In the genomic region with DNA sequence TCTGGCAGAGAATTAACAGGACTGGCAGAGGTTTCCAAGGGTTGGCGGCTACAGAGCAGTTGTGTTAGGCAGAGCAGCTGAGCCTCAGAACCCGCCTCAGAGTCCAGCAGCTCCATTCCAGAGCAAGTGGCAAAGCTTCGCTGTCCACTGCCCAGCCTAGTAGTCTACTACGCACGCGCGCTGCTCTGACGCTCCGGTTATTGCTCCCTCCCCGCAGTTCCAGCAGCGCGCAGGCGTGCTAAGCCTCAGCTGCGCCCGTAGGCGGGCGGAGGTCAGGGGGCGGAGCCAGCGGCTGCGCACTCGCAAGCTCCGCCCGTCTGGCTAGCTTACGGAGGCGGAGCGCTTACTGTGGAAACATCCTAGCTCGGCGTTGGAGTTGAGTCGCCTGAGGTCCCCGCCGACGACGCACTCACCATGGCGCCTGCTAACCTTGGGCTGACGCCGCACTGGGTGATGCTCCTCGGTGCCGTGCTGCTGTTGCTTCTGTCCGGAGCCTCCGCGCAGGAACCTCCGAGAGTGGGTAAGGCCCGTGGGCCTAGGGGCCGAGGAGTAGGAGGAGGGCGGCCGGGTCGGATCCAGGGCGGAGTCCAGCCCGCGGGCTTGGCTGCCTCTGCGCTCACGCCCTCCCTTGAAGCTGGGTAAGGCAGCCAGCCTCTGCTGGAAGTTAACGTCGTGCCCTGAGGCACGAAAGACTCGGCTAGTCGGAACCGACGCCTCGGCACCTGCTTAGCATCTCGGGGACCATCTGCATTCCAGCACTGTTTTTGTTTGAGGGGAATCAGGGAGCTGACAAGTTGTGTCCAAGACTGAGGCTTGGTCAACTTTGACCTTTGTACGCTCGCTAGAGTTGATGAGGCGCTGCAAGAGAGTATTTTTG, we compare ENCODE assay signal across 8 mouse cellular contexts. TPM values are rescaled to one million over a fixed set of nuclear protein-coding genes. Genes with fewer than 3 reads are reported as not detected.
DNase-seq lines count a peak whose midpoint lies in the region; ATAC-seq and TF ChIP-seq lines count a peak whose summit lies in the region.

A gene (plus strand): TSS at position 313 of the 877 bp plus-strand sequence.

- under 1% methylated on average over 64 of the region's 64 CpGs for WGBS in hindbrain, embryonic 13.5 days

- no peak for TF ChIP-seq CTCF in Patski (IDR thresholded peaks at IDR 0.05)

- POLR2A ChIA-PET in Patski (lab: Charles Lee) = interaction anchor here (1.1 to 2.5 kb wide), 5 partner anchors 9 to 67 kb away, joined by 3 to 8 read pairs (median 4); no protein-coding TSS in a partner anchor

- ATAC-seq in Patski = peak; percentile 91
- ATAC-seq in hindbrain, embryonic 13.5 days (ENCODE audit: low FRiP score) = peak; percentile 98

- H3K4me2 ChIP-seq in hindbrain, embryonic 13.5 days = peak within 1 kb of the TSS; percentile 92

- H3K36me3 ChIP-seq in hindbrain, embryonic 13.5 days = 0 out of 2 replicates have a peak, but pooled peaks cover 3% of the 10 kb centered on the region

- peak within 1 kb of the TSS; percentile 90 for H3K4me3 ChIP-seq in hindbrain, embryonic 13.5 days

- peak within 1 kb of the TSS; percentile 92 for H3K27ac ChIP-seq in hindbrain, embryonic 13.5 days

- no peaks in the 10 kb centered on the region for H3K27me3 ChIP-seq in Patski
- no peaks in the 10 kb centered on the region for H3K27me3 ChIP-seq in hindbrain, embryonic 13.5 days

- peak within 1 kb of the TSS; percentile 91 for H3K9ac ChIP-seq in hindbrain, embryonic 13.5 days

- no peaks in the 10 kb centered on the region for H3K9me3 ChIP-seq in hindbrain, embryonic 13.5 days

- in situ Hi-C loops in Patski (cut with MboI; ENCODE audit: low pct_unique_long_range_greater_than_20kb) = no loop called here

- peaks cover 33% of the 10 kb centered on the region for H3K4me1 ChIP-seq in hindbrain, embryonic 13.5 days (replicated peaks)

- CTCF ChIA-PET in Patski (lab: Charles Lee) = interaction anchor here (0.9 to 2.2 kb wide), 5 partner anchors 9 to 39 kb away, joined by 3 to 8 read pairs (median 5); no protein-coding TSS in a partner anchor

- peak; percentile 90 for DNase-seq in Patski (ENCODE audit: low read depth, low spot score)
- peak; percentile 96 to 97 for DNase-seq in cerebellum, postnatal 14 days
- peak; percentile 89 to 91 for DNase-seq in frontal cortex, postnatal 14 days (ENCODE audit: low spot score in 2 of 2)
- DNase-seq in layer of hippocampus, postnatal 25 days (ENCODE audit: extremely low spot score in 1 of 2, low spot score in 1 of 2) = peak; percentile 85 to 88
- DNase-seq in lung, postnatal 25 days (ENCODE audit: low spot score) = peak; percentile 96
- DNase-seq in retina, embryonic 14.5 days (ENCODE audit: low spot score) = peak; percentile 100
- peak; percentile 97 for DNase-seq in thymus, postnatal 4 days

RNA-seq across cellular contexts. Expression of the gene that starts here (rescaled TPM):
- polyA plus RNA-seq in Patski (2021) = 339 TPM
- polyA plus RNA-seq in hindbrain, embryonic 13.5 days (2015; fragmentation: Nextera tagmentation; extraction: Ambion mirVana) = 69.0 and 71.9 TPM in 2 replicates
- total RNA-seq in layer of hippocampus, postnatal 25 days (2021) = 10 to 100 TPM; 68.2 to 69.4 TPM

Comparison
In these comparisons a context has a peak if more than half of its experiments do, and no peak if none do; other contexts are left out.
1. Peak in every context shown above with its lines: DNase-seq, ATAC-seq, H3K4me3 ChIP-seq and H3K27ac ChIP-seq.